Mouse (Mus musculus) intestine, postnatal 0 days (tissue): ENCODE data around the gene Thrb. TPM values are rescaled to one million over a fixed set of nuclear protein-coding genes. Genes with fewer than 3 reads are reported as not detected.
A peak's percentile ranks its signal among the peaks of the same experiment; 100 is the strongest.

ENCODE experiments used
- ATAC-seq: fragments of 200-750 bp; cut with Nextera tagmentation; 2 replicates; pipeline ENCODE4 v1.8.0; 2017; ENCODE audit warnings: mild to moderate bottlenecking, moderate TSS enrichment, moderate library complexity
- H3K27ac ChIP-seq: fragments of 300-500 bp; sonication (generic); 2 replicates; pipeline ENCODE4 v1.5.1; 2014; ENCODE audit warnings: mild to moderate bottlenecking, low read depth, low read length, moderate library complexity
- H3K27me3 ChIP-seq: fragments of 300-500 bp; sonication (generic); replicated peaks from 2 replicates; pipeline ENCODE4 v1.6.1; 2014; ENCODE audit warnings: low read length, mixed read lengths; ENCODE audit not compliant: control insufficient read depth, insufficient read depth
- H3K36me3 ChIP-seq: fragments of 300-500 bp; sonication (generic); 2 replicates; pipeline ENCODE4 v1.6.1; 2014; ENCODE audit warnings: mild to moderate bottlenecking, moderate library complexity; ENCODE audit not compliant: control insufficient read depth, insufficient read depth
- H3K4me1 ChIP-seq: fragments of 300-500 bp; sonication (generic); replicated peaks from 2 replicates; pipeline ENCODE4 v1.6.1; 2014; ENCODE audit warnings: antibody characterized with exemption, low read length, mixed read lengths; ENCODE audit not compliant: control insufficient read depth, insufficient read depth
- H3K4me2 ChIP-seq: fragments of 300-500 bp; sonication (generic); replicated peaks from 2 replicates; pipeline ENCODE4 v1.6.1; 2014; ENCODE audit warnings: low read depth, mild to moderate bottlenecking, moderate library complexity
- H3K4me3 ChIP-seq: fragments of 300-500 bp; sonication (generic); 2 replicates; pipeline ENCODE4 v1.5.1; 2014; ENCODE audit warnings: low read depth, low read length
- H3K9ac ChIP-seq: fragments of 300-500 bp; sonication (generic); 2 replicates; pipeline ENCODE4 v1.6.1; 2014; ENCODE audit warnings: mild to moderate bottlenecking, low read depth, low read length
- H3K9me3 ChIP-seq: fragments of 300-500 bp; sonication (generic); 2 replicates; pipeline ENCODE4 v1.6.1; 2016; ENCODE audit warnings: mixed run types; ENCODE audit not compliant: control insufficient read depth
- CTCF ChIP-seq: sonication (generic); IDR thresholded peaks from 2 replicates; pipeline ENCODE4 v1.5.1; 2016; ENCODE audit warnings: low read depth, mild to moderate bottlenecking, control low read depth, antibody characterized with exemption, moderate library complexity
- WGBS: fragments of 180-500 bp; shearing (Covaris S2); extraction: QIAGEN DNeasy Blood & Tissue Kit; methylation state at CpG from one replicate; pipeline ENCODE4 v1.1.7; 2014; 5-methylcytosine and 5-hydroxymethylcytosine counted together
- polyA plus RNA-seq: library from polyadenylated mRNA; unstranded; fragments of >200 nt; fragmentation: Nextera tagmentation; extraction: Ambion mirVana; gene quantifications from 2 replicates; pipeline ENCODE4 v1.2.1, GENCODE M21; 2015

The Thrb gene
- polyA plus RNA-seq, 1 experiment from 2014 or later = 5.8 TPM

DNA sequence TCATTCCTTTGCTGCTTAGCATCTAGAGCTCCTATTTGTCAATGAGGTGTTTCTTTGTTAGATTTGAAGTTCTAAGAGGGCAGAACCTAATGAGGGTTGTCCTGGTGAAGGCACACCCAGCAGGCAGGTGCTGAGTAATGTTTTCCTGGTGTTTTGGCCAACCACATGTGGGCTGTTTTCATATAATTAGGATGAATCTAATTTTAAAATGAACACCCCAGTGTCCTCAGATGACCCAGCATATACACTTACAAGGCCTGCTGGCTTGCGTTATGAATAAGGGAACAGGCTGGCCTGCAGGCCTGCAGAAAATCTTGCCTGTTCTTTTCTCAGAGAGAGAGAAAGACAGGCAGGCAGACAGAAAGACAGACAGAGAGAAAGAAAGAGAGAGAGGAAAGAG, 14.3 kb downstream of the Thrb start:
- Histone ChIP-seq H3K36me3 (no peaks in the 10 kb centered on the region), H3K4me2 (no peak overlapping the region), H3K9me3 (no peaks in the 10 kb centered on the region), H3K9ac (no peak overlapping the region), H3K27me3 (no peaks in the 10 kb centered on the region), H3K4me3 (no peak overlapping the region), H3K4me1 (no peaks in the 10 kb centered on the region), H3K27ac (no peak overlapping the region)
- ATAC-seq = no peak
- no peak for TF ChIP-seq CTCF
- 70% methylated on average over 1 of the region's 1 CpGs for WGBS

DNA sequence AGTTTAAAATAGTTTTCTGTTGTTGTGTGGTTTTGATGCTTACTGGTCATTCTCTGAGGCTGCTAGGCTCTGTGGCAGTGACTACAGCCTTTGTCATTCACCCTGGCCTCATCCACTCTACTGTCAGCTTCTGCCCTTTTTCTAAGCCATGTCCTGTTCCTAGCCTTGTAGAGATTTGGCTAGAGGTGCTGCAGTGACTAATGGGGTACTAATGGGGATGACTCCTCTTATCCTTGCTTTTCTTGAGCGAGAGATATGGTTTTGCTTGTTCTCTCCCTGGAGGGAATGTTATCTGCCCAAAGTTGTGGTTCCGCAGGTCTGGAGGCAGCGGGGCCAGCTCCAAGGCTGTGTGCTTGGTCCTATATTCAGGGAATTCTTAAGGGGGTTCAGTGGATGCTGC, 15.2 kb downstream of the Thrb start:
- no peak for ATAC-seq
- H3K36me3 ChIP-seq = no peaks in the 10 kb centered on the region
- no peaks in the 10 kb centered on the region for H3K4me1 ChIP-seq
- no peak overlapping the region for H3K4me2 ChIP-seq
- H3K27me3 ChIP-seq = no peaks in the 10 kb centered on the region
- no peak overlapping the region for H3K27ac ChIP-seq
- no peaks in the 10 kb centered on the region for H3K9me3 ChIP-seq
- no peak overlapping the region for H3K4me3 ChIP-seq
- no peak overlapping the region for H3K9ac ChIP-seq
- TF ChIP-seq CTCF = no peak
- WGBS = 87% methylated on average over 3 of the region's 3 CpGs

DNA sequence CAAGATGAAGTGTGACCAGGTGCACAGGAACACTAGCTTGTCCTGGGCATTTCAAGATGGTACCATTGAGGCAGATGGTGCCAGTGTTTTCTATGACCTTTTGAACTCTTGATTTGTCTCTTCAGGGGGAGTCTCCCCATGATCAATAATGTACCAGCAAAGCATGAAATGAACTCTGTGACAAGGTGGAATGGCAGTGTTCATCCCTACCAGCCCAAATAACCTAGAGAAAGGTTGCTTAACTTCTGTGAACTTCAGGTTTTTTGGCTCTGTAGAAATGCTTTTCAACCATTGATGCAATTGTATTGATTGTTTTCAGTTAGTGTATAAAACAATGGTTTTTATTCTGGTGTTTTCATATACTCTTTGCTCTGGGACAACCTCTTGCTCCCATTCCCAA, 21.4 kb downstream of the Thrb start:
- no peaks in the 10 kb centered on the region for H3K27me3 ChIP-seq
- H3K9me3 ChIP-seq = no peaks in the 10 kb centered on the region
- no peak overlapping the region for H3K9ac ChIP-seq
- no peak for ATAC-seq
- no peak overlapping the region for H3K4me2 ChIP-seq
- no peaks in the 10 kb centered on the region for H3K4me1 ChIP-seq
- H3K27ac ChIP-seq = no peak overlapping the region
- H3K36me3 ChIP-seq = no peaks in the 10 kb centered on the region
- no peak for TF ChIP-seq CTCF
- no peak overlapping the region for H3K4me3 ChIP-seq

GRCm38 (mm10) chr14:17684881-17685280, 24.8 kb downstream of the Thrb start:
- Histone ChIP-seq H3K4me1 (no peaks in the 10 kb centered on the region), H3K9ac (no peak overlapping the region), H3K4me2 (no peak overlapping the region), H3K9me3 (no peaks in the 10 kb centered on the region), H3K4me3 (no peak overlapping the region), H3K36me3 (no peaks in the 10 kb centered on the region), H3K27ac (no peak overlapping the region), H3K27me3 (no peaks in the 10 kb centered on the region)
- no peak for TF ChIP-seq CTCF
- ATAC-seq = peak; percentile 21; the same call in 1 of the 2 replicates
- WGBS = 46% methylated on average over 1 of the region's 1 CpGs

DNA sequence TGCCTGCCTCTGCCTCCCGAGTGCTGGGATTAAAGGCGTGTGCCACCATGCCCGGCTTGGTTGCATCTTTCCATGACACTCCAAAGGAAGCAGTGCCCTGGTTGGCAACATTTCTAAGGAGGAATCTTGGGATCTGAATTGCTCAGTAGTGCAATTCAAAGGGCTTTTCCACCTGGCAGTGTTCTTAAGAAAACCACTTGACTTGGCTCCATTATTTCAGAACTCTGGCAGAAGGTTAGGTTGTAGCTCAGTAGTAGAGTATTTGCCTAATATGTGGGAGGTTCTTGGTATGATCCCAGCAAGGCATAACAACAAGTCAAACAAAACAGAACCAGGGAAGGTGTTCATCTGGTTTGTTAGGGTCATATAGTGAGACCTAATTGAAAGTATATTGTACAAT, 25.4 kb downstream of the Thrb start:
- Histone ChIP-seq H3K4me3 (no peak overlapping the region), H3K4me1 (no peaks in the 10 kb centered on the region), H3K9ac (no peak overlapping the region), H3K36me3 (no peaks in the 10 kb centered on the region), H3K27me3 (no peaks in the 10 kb centered on the region), H3K27ac (no peak overlapping the region), H3K9me3 (no peaks in the 10 kb centered on the region), H3K4me2 (no peak overlapping the region)
- no peak for TF ChIP-seq CTCF
- WGBS = 94% methylated on average over 3 of the region's 3 CpGs
- ATAC-seq = no peak

DNA sequence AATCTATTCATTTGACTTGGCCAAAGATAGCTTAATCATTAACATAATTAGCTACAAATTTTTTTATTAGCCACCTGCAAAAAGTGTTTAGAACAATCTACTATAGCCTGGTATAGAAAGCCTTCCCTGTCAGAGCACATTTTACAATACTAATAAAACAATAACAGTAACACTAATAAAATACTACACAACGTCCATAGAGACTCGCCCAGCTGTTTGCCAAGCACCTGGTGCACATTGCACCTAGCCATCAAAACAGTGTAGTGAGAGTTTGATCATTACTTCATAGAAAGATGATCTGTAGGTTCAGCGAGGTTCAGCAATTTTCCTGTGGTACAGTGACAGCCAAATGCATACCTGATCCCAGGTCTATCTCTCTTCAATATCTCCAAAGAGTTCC, 26.9 kb downstream of the Thrb start:
- no peak overlapping the region for H3K9ac ChIP-seq
- H3K27ac ChIP-seq = no peak overlapping the region
- no peak for TF ChIP-seq CTCF
- no peaks in the 10 kb centered on the region for H3K36me3 ChIP-seq
- no peaks in the 10 kb centered on the region for H3K9me3 ChIP-seq
- no peak overlapping the region for H3K4me2 ChIP-seq
- H3K4me1 ChIP-seq = no peaks in the 10 kb centered on the region
- no peak overlapping the region for H3K4me3 ChIP-seq
- 34% methylated on average over 3 of the region's 3 CpGs for WGBS
- no peaks in the 10 kb centered on the region for H3K27me3 ChIP-seq
- peak; percentile 94 for ATAC-seq

GRCm38 (mm10) chr14:17691246-17691645, 31.2 kb downstream of the Thrb start:
- ATAC-seq = no peak
- no peak overlapping the region for H3K9ac ChIP-seq
- H3K4me3 ChIP-seq = no peak overlapping the region
- no peak overlapping the region for H3K4me2 ChIP-seq
- no peaks in the 10 kb centered on the region for H3K9me3 ChIP-seq
- H3K4me1 ChIP-seq = no peaks in the 10 kb centered on the region
- no peaks in the 10 kb centered on the region for H3K27me3 ChIP-seq
- no peak for TF ChIP-seq CTCF
- no peaks in the 10 kb centered on the region for H3K36me3 ChIP-seq
- 34% methylated on average over 1 of the region's 1 CpGs for WGBS
- H3K27ac ChIP-seq = no peak overlapping the region
